Mouse (Mus musculus) kidney, embryonic 16.5 days (tissue): Measurements from ENCODE around the gene Hist1h2an. TPM values are rescaled to one million over a fixed set of nuclear protein-coding genes. Genes with fewer than 3 reads are reported as not detected.

Source experiments
- microRNA-seq: library from miRNA; unstranded; fragments of <30 nt; microRNA quantifications from one replicate; pipeline ENCODE4, GENCODE M21; 2016
- polyA plus RNA-seq: library from polyadenylated mRNA; unstranded; fragments of >200 nt; fragmentation: Nextera tagmentation; extraction: Ambion mirVana; gene quantifications from 2 replicates; pipeline ENCODE4 v1.2.1, GENCODE M21; 2015

The Hist1h2an gene
- polyA plus RNA-seq, 1 experiment from 2014 or later: 6.0 TPM

Small RNAs within 50 kb of the gene (microRNA-seq; reads per million reads assigned to microRNA genes)
- gene Gm19658 (not detected), gene Gm44346 (not detected), gene Gm44454 (not detected), gene Gm44466 (not detected)

Other genes with a start within 250 kb of the Hist1h2an start
- 0.16 and 0.17 TPM in 2 replicates for gene Olfr1366, start 244.4 kb downstream of the Hist1h2an start, polyA plus RNA-seq
- gene Olfr1535, start 227.3 kb downstream of the Hist1h2an start, polyA plus RNA-seq: not detected in 2 replicates
- gene Olfr1364, start 205.5 kb downstream of the Hist1h2an start, polyA plus RNA-seq: not detected in 2 replicates
- not detected in 2 replicates for gene Olfr1362, start 173.2 kb downstream of the Hist1h2an start, polyA plus RNA-seq
- gene Olfr11, start 144.7 kb downstream of the Hist1h2an start, polyA plus RNA-seq: not detected in 2 replicates
- gene Olfr1361, start 123.8 kb downstream of the Hist1h2an start, polyA plus RNA-seq: not detected in 2 replicates
- gene Olfr1360, start 109.8 kb downstream of the Hist1h2an start, polyA plus RNA-seq: not detected in 2 replicates
- gene Olfr1359, start 89.1 kb downstream of the Hist1h2an start, polyA plus RNA-seq: not detected in 2 replicates
- gene Hist1h2bl, start 71.1 kb downstream of the Hist1h2an start, polyA plus RNA-seq: 1.9 and 3.8 TPM in 2 replicates
- 13.5 and 20.3 TPM in 2 replicates for gene Hist1h2ai, start 70.8 kb downstream of the Hist1h2an start, polyA plus RNA-seq
- gene Hist1h3h, start 69.6 kb downstream of the Hist1h2an start, polyA plus RNA-seq: 6.2 and 12.4 TPM in 2 replicates
- gene Hist1h2bm, start 65.2 kb downstream of the Hist1h2an start, polyA plus RNA-seq: 4.3 and 4.4 TPM in 2 replicates
- gene Hist1h4j, start 52.2 kb downstream of the Hist1h2an start, polyA plus RNA-seq: 1.4 and 1.6 TPM in 2 replicates
- 4.3 and 5.9 TPM in 2 replicates for gene Hist1h4k, start 36.7 kb downstream of the Hist1h2an start, polyA plus RNA-seq
- 24.4 and 25.9 TPM in 2 replicates for gene Hist1h2ak, start 33.4 kb downstream of the Hist1h2an start, polyA plus RNA-seq
- 2.2 and 3.1 TPM in 2 replicates for gene Hist1h2bn, start 33.1 kb downstream of the Hist1h2an start, polyA plus RNA-seq
- gene Hist1h1b, start 6.6 kb downstream of the Hist1h2an start, polyA plus RNA-seq: 17.4 and 17.8 TPM in 2 replicates
- gene Hist1h3i, start 3.8 kb downstream of the Hist1h2an start, polyA plus RNA-seq: 98.9 and 117 TPM in 2 replicates
- gene Hist1h2bp, start 243 bp upstream of the Hist1h2an start, polyA plus RNA-seq: 2.0 and 2.2 TPM in 2 replicates
- gene Hist1h2bq, start 23.0 kb upstream of the Hist1h2an start, polyA plus RNA-seq: 22.0 and 25.6 TPM in 2 replicates
- gene Hist1h2ao, start 23.2 kb upstream of the Hist1h2an start, polyA plus RNA-seq: 2.1 TPM in 1 of 2 replicates, not detected in the other
- not detected in 2 replicates for gene Hist1h4m, start 24.5 kb upstream of the Hist1h2an start, polyA plus RNA-seq
- gene Hist1h4n, start 45.0 kb upstream of the Hist1h2an start, polyA plus RNA-seq: 13.6 and 14.5 TPM in 2 replicates
- gene Hist1h2ap, start 46.3 kb upstream of the Hist1h2an start, polyA plus RNA-seq: 2,785 and 3,191 TPM in 2 replicates
- gene Hist1h2br, start 46.5 kb upstream of the Hist1h2an start, polyA plus RNA-seq: 22.6 and 26.0 TPM in 2 replicates
- gene Zfp184, start 157.9 kb upstream of the Hist1h2an start, polyA plus RNA-seq: 11.6 and 13.7 TPM in 2 replicates
- 0.15 and 0.26 TPM in 2 replicates for gene Pom121l2, start 194.0 kb upstream of the Hist1h2an start, polyA plus RNA-seq
- 0.32 and 0.97 TPM in 2 replicates for gene Prss16, start 222.5 kb upstream of the Hist1h2an start, polyA plus RNA-seq
- 7.8 and 9.2 TPM in 2 replicates for gene Hist1h2ah, start 248.3 kb upstream of the Hist1h2an start, polyA plus RNA-seq
- 3.8 and 8.2 TPM in 2 replicates for gene Hist1h2bk, start 248.7 kb upstream of the Hist1h2an start, polyA plus RNA-seq